Mouse (Mus musculus): ENCODE results near the gene Cfap221.

Gene Cfap221

GRCm38 (mm10) chr1:119902551-119903230 is 94.3 kb downstream of the Cfap221 start:
- no peak for DNase-seq (ENCODE audit: low spot score)

- no peak for DNase-seq (ENCODE audit: low spot score)
These were observed 97.6 kb downstream of the Cfap221 start for GRCm38 (mm10) chr1:119899195-119900123.

- DNase-seq (ENCODE audit: low spot score), result peak; percentile 61
These were observed 102.1 kb downstream of the Cfap221 start for GRCm38 (mm10) chr1:119894936-119895335.

GRCm38 (mm10) chr1:119893600-119893999 is 103.4 kb downstream of the Cfap221 start:
- no peak for DNase-seq (ENCODE audit: low spot score)

GRCm38 (mm10) chr1:119892933-119893332 is 104.1 kb downstream of the Cfap221 start:
- DNase-seq (ENCODE audit: low spot score), result no peak

GRCm38 (mm10) chr1:119891865-119892264 is 105.2 kb downstream of the Cfap221 start:
- no peak for DNase-seq (ENCODE audit: low spot score)

GRCm38 (mm10) chr1:119891149-119891548 is 105.9 kb downstream of the Cfap221 start:
- no peak for DNase-seq (ENCODE audit: low spot score)

GRCm38 (mm10) chr1:119889347-119889746 is 107.7 kb downstream of the Cfap221 start:
- DNase-seq (ENCODE audit: low spot score), result no peak

GRCm38 (mm10) chr1:119886320-119886719 is 110.7 kb downstream of the Cfap221 start:
- DNase-seq (ENCODE audit: low spot score), result no peak

- no peak for DNase-seq (ENCODE audit: low spot score)
These were observed 112.8 kb downstream of the Cfap221 start for GRCm38 (mm10) chr1:119884272-119884671.

GRCm38 (mm10) chr1:119878909-119879308 is 118.1 kb downstream of the Cfap221 start:
- no peak for DNase-seq (ENCODE audit: low spot score)

GRCm38 (mm10) chr1:119877469-119877868 is 119.6 kb downstream of the Cfap221 start:
- DNase-seq (ENCODE audit: low spot score), result no peak

Data from T-cell, adult 2 months (primary cell).